Mouse (Mus musculus): ENCODE measurements at regions not wholly inside any gene's neighbourhood (a gene's known extent, or its start where the extent isn't known, plus 50 kb on each side); places are given as distances from the start of the nearest gene placed in this dataset.

- no peak for TF ChIP-seq CTCF (IDR thresholded peaks at IDR 0.05; ENCODE audit: low read depth, low read length)
- no peak for TF ChIP-seq POLR2A (IDR thresholded peaks at IDR 0.05; ENCODE audit: extremely low read depth, insufficient read depth, low read length)
These were observed 87.0 kb upstream of the Hs6st1 start for GRCm38 (mm10) chr1:35981226-35981625.
